9 mouse cellular contexts compared by ENCODE assay signal in genomic region chr10:84447411-84447821, GRCm38 (mm10). TPM values are rescaled to one million over a fixed set of nuclear protein-coding genes. Genes with fewer than 3 reads are reported as not detected.
DNase-seq lines count a peak whose midpoint lies in the region; ATAC-seq lines count a peak whose summit lies in the region.
"Had no signal": no experiment of that assay in that cellular context is flagged by ENCODE, and none has a peak within 500 bp of the region (broad histone marks: within the 10 kb centered on the region; RNA-seq: fewer than 3 reads in every experiment).

No protein-coding gene starts in this region.

- H3K36me3 ChIP-seq in kidney, embryonic 16.5 days (ENCODE audit: insufficient read depth, low read length), result no peaks in the 10 kb centered on the region
- no peaks in the 10 kb centered on the region for H3K36me3 ChIP-seq in embryonic facial prominence, embryonic 14.5 days (ENCODE audit: control insufficient read depth, insufficient read depth, low read length)
- H3K36me3 ChIP-seq in hindbrain, embryonic 11.5 days (ENCODE audit: control insufficient read depth, insufficient read depth, low read length), result no peaks in the 10 kb centered on the region
- no peaks in the 10 kb centered on the region for H3K36me3 ChIP-seq in neural tube, embryonic 12.5 days

- H3K4me2 ChIP-seq in kidney, embryonic 16.5 days (replicated peaks; ENCODE audit: low read depth, low read length), result no peak overlapping the region
- no peak overlapping the region for H3K4me2 ChIP-seq in embryonic facial prominence, embryonic 14.5 days (ENCODE audit: low read depth, low read length)
- no peak overlapping the region for H3K4me2 ChIP-seq in hindbrain, embryonic 11.5 days (replicated peaks; ENCODE audit: low read depth, low read length)
- H3K4me2 ChIP-seq in neural tube, embryonic 12.5 days (replicated peaks), result no peak overlapping the region

- H3K4me3 ChIP-seq in kidney, embryonic 16.5 days (ENCODE audit: low read length), result no peak overlapping the region
- no peak overlapping the region for H3K4me3 ChIP-seq in embryonic facial prominence, embryonic 14.5 days (ENCODE audit: low read depth, low read length)
- H3K4me3 ChIP-seq in hindbrain, embryonic 11.5 days (ENCODE audit: low read depth, low read length), result no peak overlapping the region
- no peak overlapping the region for H3K4me3 ChIP-seq in neural tube, embryonic 12.5 days
- H3K4me3 ChIP-seq: erythroblast, embryonic 14.5 days had no signal

- no peaks in the 10 kb centered on the region for H3K9me3 ChIP-seq in kidney, embryonic 16.5 days (ENCODE audit: low read length)
- H3K9me3 ChIP-seq in embryonic facial prominence, embryonic 14.5 days (ENCODE audit: control insufficient read depth, low read length), result no peaks in the 10 kb centered on the region
- no peaks in the 10 kb centered on the region for H3K9me3 ChIP-seq in hindbrain, embryonic 11.5 days (ENCODE audit: control insufficient read depth, low read length)
- no peaks in the 10 kb centered on the region for H3K9me3 ChIP-seq in neural tube, embryonic 12.5 days

- DNase-seq in kidney, adult 8-10 months, result no peak
- peak; percentile 68 for DNase-seq in embryonic facial prominence, embryonic 14.5 days (ENCODE audit: low spot score)
- peak; percentile 60 for DNase-seq in hindbrain, embryonic 11.5 days (ENCODE audit: low spot score)
- DNase-seq in cerebellum, postnatal 36 days, result no peak
- DNase-seq in left cerebral cortex, adult 11 months (ENCODE audit: low spot score), result no peak
- DNase-seq in T-cell, adult 2 months (ENCODE audit: low spot score), result no peak

- H3K9ac ChIP-seq in kidney, embryonic 16.5 days (replicated peaks; ENCODE audit: low read length), result no peak overlapping the region
- no peak overlapping the region for H3K9ac ChIP-seq in embryonic facial prominence, embryonic 14.5 days (ENCODE audit: low read depth, low read length)
- H3K9ac ChIP-seq in hindbrain, embryonic 11.5 days (ENCODE audit: low read depth, low read length), result no peak overlapping the region
- H3K9ac ChIP-seq in neural tube, embryonic 12.5 days, result no peak overlapping the region

- H3K27ac ChIP-seq in kidney, embryonic 16.5 days (ENCODE audit: low read length), result no peak overlapping the region
- no peak overlapping the region for H3K27ac ChIP-seq in embryonic facial prominence, embryonic 14.5 days (replicated peaks; ENCODE audit: low read depth, low read length)
- peak overlapping the region; percentile 47 for H3K27ac ChIP-seq in hindbrain, embryonic 11.5 days (ENCODE audit: low read depth, low read length)
- no peak overlapping the region for H3K27ac ChIP-seq in neural tube, embryonic 12.5 days

- peaks cover 21% of the 10 kb centered on the region for H3K4me1 ChIP-seq in kidney, embryonic 16.5 days (ENCODE audit: insufficient read depth, low read length)
- peaks cover 1% of the 10 kb centered on the region; the same call in 1 of the 2 replicates for H3K4me1 ChIP-seq in embryonic facial prominence, embryonic 14.5 days (ENCODE audit: control insufficient read depth, insufficient read depth, low read length)
- peaks cover 2% of the 10 kb centered on the region for H3K4me1 ChIP-seq in hindbrain, embryonic 11.5 days (replicated peaks; ENCODE audit: control insufficient read depth, insufficient read depth, low read length)
- peaks cover 13% of the 10 kb centered on the region for H3K4me1 ChIP-seq in neural tube, embryonic 12.5 days

- H3K27me3 ChIP-seq in kidney, embryonic 16.5 days (ENCODE audit: insufficient read depth, low read length), result no peaks in the 10 kb centered on the region
- no peaks in the 10 kb centered on the region for H3K27me3 ChIP-seq in embryonic facial prominence, embryonic 14.5 days (replicated peaks; ENCODE audit: control insufficient read depth, insufficient read depth, low read length)
- H3K27me3 ChIP-seq in hindbrain, embryonic 11.5 days (ENCODE audit: control insufficient read depth, insufficient read depth, low read length), result no peaks in the 10 kb centered on the region
- no peaks in the 10 kb centered on the region for H3K27me3 ChIP-seq in neural tube, embryonic 12.5 days (replicated peaks)

- WGBS in kidney, embryonic 16.5 days, result 51% methylated on average over 8 of the region's 8 CpGs
- WGBS in embryonic facial prominence, embryonic 14.5 days, result 24% methylated on average over 8 of the region's 8 CpGs
- 15% methylated on average over 8 of the region's 8 CpGs for WGBS in hindbrain, embryonic 11.5 days
- 9% methylated on average over 8 of the region's 8 CpGs for WGBS in neural tube, embryonic 12.5 days

- 0 out of 2 replicates have a peak, but pooled peaks have one; percentile 21 for ATAC-seq in kidney, embryonic 16.5 days (ENCODE audit: low FRiP score, low TSS enrichment)
- ATAC-seq in embryonic facial prominence, embryonic 14.5 days (ENCODE audit: low read depth), result peak; percentile 72
- ATAC-seq in hindbrain, embryonic 11.5 days (ENCODE audit: low FRiP score), result peak; percentile 72
- ATAC-seq in neural tube, embryonic 12.5 days (ENCODE audit: low FRiP score, low read depth), result peak; percentile 60; the same call in 1 of the 2 replicates

RNA-seq across cellular contexts. Expression of gene Nuak1, which starts 7.0 kb away (rescaled TPM):
- polyA plus RNA-seq in kidney, embryonic 16.5 days (2015; fragmentation: Nextera tagmentation; extraction: Ambion mirVana), result 3.2 and 3.6 TPM in 2 replicates
- polyA plus RNA-seq in embryonic facial prominence, embryonic 14.5 days (2014; fragmentation: Nextera tagmentation; extraction: Ambion mirVana), result 3.3 and 3.7 TPM in 2 replicates
- 5.1 and 5.7 TPM in 2 replicates for polyA plus RNA-seq in hindbrain, embryonic 11.5 days (2014; fragmentation: Nextera tagmentation; extraction: Ambion mirVana)
- polyA plus RNA-seq in neural tube, embryonic 12.5 days (2016; fragmentation: Nextera tagmentation; extraction: Ambion mirVana), result 4.6 and 4.8 TPM in 2 replicates

Comparison
In these comparisons a context has a peak if more than half of its experiments do, and no peak if none do; other contexts are left out.
1. ATAC-seq: peak in every context shown above with its lines; median percentile 72 in embryonic facial prominence, embryonic 14.5 days; 72 in hindbrain, embryonic 11.5 days; 60 in neural tube, embryonic 12.5 days; 21 in kidney, embryonic 16.5 days.
2. DNase-seq: peak in embryonic facial prominence, embryonic 14.5 days (single experiment) and hindbrain, embryonic 11.5 days (single experiment); none in kidney, adult 8-10 months (0 of 2), cerebellum, postnatal 36 days (0 of 2), left cerebral cortex, adult 11 months (single experiment) and T-cell, adult 2 months (single experiment).